Mouse (Mus musculus) liver, embryonic 16.5 days (tissue): Measurements from ENCODE around the gene Cdk9. TPM values are rescaled to one million over a fixed set of nuclear protein-coding genes. Genes with fewer than 3 reads are reported as not detected.

ENCODE experiments used
- ATAC-seq: fragments of 200-750 bp; cut with Nextera tagmentation; 2 replicates; pipeline ENCODE4 v1.8.0; 2017; ENCODE audit warnings: low read depth, mild to moderate bottlenecking, moderate number of reproducible peaks, moderate library complexity
- H3K27ac ChIP-seq: fragments of 300-500 bp; sonication (generic); 2 replicates; pipeline ENCODE4 v1.5.1; 2014; ENCODE audit warnings: mild to moderate bottlenecking, low read length
- H3K27me3 ChIP-seq: fragments of 300-500 bp; sonication (generic); 2 replicates; pipeline ENCODE4 v1.6.1; 2014; ENCODE audit warnings: low read depth, low read length, mixed read lengths; ENCODE audit not compliant: control insufficient read depth, insufficient read depth
- H3K36me3 ChIP-seq: fragments of 300-500 bp; sonication (generic); 2 replicates; pipeline ENCODE4 v1.6.1; 2014; ENCODE audit warnings: mild to moderate bottlenecking; ENCODE audit not compliant: control insufficient read depth, insufficient read depth
- H3K4me1 ChIP-seq: fragments of 300-500 bp; sonication (generic); 2 replicates; pipeline ENCODE4 v1.6.1; 2014; ENCODE audit warnings: low read depth, low read length, mixed read lengths; ENCODE audit not compliant: control insufficient read depth
- H3K4me2 ChIP-seq: fragments of 300-500 bp; sonication (generic); 2 replicates; pipeline ENCODE4 v1.6.1; 2014; ENCODE audit warnings: low read depth, low read length, mixed read lengths
- H3K4me3 ChIP-seq: fragments of 300-500 bp; sonication (generic); 2 replicates; pipeline ENCODE4 v1.5.1; 2014; ENCODE audit warnings: low read depth, mild to moderate bottlenecking, low read length
- H3K9ac ChIP-seq: fragments of 300-500 bp; sonication (generic); 2 replicates; pipeline ENCODE4 v1.6.1; 2014; ENCODE audit warnings: low read depth, low read length
- H3K9me3 ChIP-seq: fragments of 300-500 bp; sonication (generic); replicated peaks from 2 replicates; pipeline ENCODE4 v1.6.1; 2016; ENCODE audit warnings: low read length; ENCODE audit not compliant: control insufficient read depth
- WGBS: fragments of 180-500 bp; shearing (Covaris S2); extraction: QIAGEN DNeasy Blood & Tissue Kit; methylation state at CpG from one replicate; pipeline ENCODE4 v1.1.7; 2014; ENCODE audit not compliant: insufficient replicate concordance; 5-methylcytosine and 5-hydroxymethylcytosine counted together
- polyA plus RNA-seq: library from polyadenylated mRNA; unstranded; fragments of >200 nt; fragmentation: Nextera tagmentation; extraction: Ambion mirVana; gene quantifications from 2 replicates; pipeline ENCODE4 v1.2.1, GENCODE M21; 2015

The Cdk9 gene
- polyA plus RNA-seq, 1 experiment from 2014 or later, result 40.2 TPM

DNA sequence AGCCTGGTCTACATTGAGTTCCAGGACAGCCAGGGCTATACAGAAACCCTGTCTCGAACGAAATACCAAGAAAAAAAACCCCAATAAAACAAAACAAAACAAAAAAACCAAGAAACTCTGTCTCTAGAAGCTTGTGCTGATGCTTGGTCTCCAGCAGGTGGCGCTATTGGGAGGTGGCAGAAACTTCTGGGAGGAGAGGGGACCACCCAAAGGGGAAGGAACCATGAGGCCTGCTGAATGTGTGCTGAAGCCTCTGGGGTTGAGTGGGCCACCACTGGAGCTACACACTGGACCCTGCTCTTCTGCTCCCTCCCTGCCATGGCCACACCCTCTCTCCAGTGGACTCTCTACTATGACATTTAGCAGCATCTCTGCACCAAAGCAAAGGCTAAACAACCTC, 4.2 kb downstream of the Cdk9 start:
- Histone ChIP-seq H3K4me3 (no peak overlapping the region), H3K4me2 (no peak overlapping the region), H3K9ac (no peak overlapping the region), H3K9me3 (no peaks in the 10 kb centered on the region), H3K27me3 (no peaks in the 10 kb centered on the region), H3K27ac (no peak overlapping the region), H3K4me1 (peaks cover 13% of the 10 kb centered on the region), H3K36me3 (peaks cover 35% of the 10 kb centered on the region)
- ATAC-seq, result no peak
- 17% methylated on average over 3 of the region's 3 CpGs for WGBS

DNA sequence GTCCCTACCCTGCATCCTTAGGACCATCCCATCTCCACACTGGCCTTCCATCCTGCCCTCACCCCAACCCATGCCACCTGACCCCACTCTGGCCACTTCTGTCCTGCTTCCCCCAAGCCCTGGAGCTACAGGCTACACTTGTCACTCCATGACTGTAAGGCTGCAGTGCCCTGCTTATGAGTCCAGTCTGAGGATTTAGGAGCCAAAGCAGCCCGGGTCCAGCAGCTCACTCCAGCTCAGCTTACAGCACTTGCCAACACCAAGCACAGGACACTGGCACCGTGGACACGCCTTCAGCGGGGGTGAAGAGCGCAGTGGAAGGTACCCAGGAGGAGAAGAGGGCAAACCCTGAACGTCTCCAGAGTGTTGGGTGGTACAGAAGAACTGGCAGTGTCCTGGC, 5.9 kb downstream of the Cdk9 start:
- H3K9me3 ChIP-seq, result no peaks in the 10 kb centered on the region
- WGBS, result 87% methylated on average over 6 of the region's 6 CpGs
- ATAC-seq, result no peak
- no peak overlapping the region for H3K9ac ChIP-seq
- peaks cover 11% of the 10 kb centered on the region for H3K4me1 ChIP-seq
- H3K27ac ChIP-seq, result no peak overlapping the region
- H3K27me3 ChIP-seq, result no peaks in the 10 kb centered on the region
- H3K36me3 ChIP-seq, result peaks cover 35% of the 10 kb centered on the region
- H3K4me3 ChIP-seq, result no peak overlapping the region
- H3K4me2 ChIP-seq, result no peak overlapping the region

DNA sequence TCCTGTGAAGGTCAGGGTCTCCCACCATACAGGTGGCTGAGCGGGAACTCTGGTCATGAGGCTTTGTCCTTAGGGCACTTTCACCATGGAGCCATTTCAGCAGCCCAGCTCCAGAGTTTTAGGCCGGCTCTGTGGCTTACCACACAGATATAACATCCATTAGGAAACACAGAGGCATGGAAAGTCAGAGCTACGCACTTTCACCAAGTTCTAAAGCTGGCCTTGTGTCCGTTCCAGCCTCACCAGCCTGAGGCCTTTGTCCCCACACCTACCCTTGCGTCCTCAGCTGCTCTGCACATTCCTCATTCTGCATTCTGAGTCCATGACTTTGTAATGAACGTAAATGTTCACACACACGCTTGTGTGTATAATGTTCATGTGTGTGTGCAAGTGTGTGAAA, 7.9 kb downstream of the Cdk9 start:
- no peak overlapping the region for H3K4me2 ChIP-seq
- H3K27me3 ChIP-seq, result no peaks in the 10 kb centered on the region
- H3K4me3 ChIP-seq, result no peak overlapping the region
- peaks cover 34% of the 10 kb centered on the region for H3K36me3 ChIP-seq
- 83% methylated on average over 7 of the region's 7 CpGs for WGBS
- peaks cover under 1% of the 10 kb centered on the region; the same call in 1 of the 2 replicates for H3K4me1 ChIP-seq
- no peaks in the 10 kb centered on the region for H3K9me3 ChIP-seq
- no peak overlapping the region for H3K9ac ChIP-seq
- ATAC-seq, result no peak
- 0 out of 2 replicates have a peak overlapping the region, but pooled peaks have one; percentile 68 for H3K27ac ChIP-seq

DNA sequence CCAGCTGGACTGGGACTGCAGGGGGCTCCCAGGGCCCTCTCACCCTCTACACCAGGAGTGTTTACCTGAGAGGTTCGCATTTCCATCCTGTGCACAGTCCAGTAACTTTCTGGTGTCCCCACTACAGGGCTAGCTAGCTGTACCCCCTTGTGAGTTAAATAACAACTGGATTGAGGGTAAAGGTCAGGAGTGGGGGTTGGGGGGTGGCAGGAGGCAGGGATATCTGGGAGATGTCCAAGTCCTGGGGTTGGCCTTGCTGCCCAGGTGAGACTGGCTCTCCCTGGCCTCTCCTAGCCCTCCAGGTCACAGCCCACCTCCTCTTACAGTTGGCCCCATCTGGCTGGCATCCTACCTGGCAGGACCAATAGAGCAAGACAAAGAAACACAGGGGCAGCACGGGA, 8.9 kb downstream of the Cdk9 start, which contains the start of gene Fpgs:
Gene Fpgs (minus strand): TSS at position 125 of the 401 bp plus-strand sequence.
- Histone ChIP-seq H3K9me3 (no peaks in the 10 kb centered on the region), H3K27me3 (no peaks in the 10 kb centered on the region), H3K4me3 (peak within 1 kb of the TSS; percentile 41), H3K36me3 (peaks cover 26% of the 10 kb centered on the region), H3K4me2 (peak within 1 kb of the TSS; percentile 15), H3K9ac (no peak within 1 kb of the TSS), H3K27ac (peak within 1 kb of the TSS; percentile 68), H3K4me1 (peaks cover 5% of the 10 kb centered on the region; the same call in 1 of the 2 replicates)
- WGBS, result 61% methylated on average over 2 of the region's 2 CpGs
- peak; percentile 60 for ATAC-seq

DNA sequence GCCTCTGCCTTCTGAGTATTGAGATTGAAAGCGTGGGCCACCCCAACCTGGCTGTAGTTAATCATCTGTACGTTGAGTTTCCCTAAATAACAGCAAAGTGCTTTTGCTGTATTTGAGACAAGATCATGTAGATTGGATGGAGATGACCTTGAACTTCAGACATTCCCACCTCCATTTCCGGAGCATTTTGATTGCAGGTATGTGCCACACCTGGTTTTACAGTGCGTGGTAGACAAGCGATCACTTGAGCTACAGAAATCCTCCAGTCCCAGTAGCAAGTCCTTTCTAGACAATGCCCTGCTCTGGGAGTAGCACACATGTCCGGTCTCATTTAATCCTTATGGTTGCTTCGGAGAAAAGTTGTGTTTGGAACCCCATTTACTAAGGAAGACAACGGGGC, 9.8 kb downstream of the Cdk9 start:
- Histone ChIP-seq H3K9ac (no peak overlapping the region), H3K27me3 (no peaks in the 10 kb centered on the region), H3K9me3 (no peaks in the 10 kb centered on the region), H3K36me3 (peaks cover 22% of the 10 kb centered on the region), H3K4me2 (peak overlapping the region; percentile 15), H3K4me1 (peaks cover 5% of the 10 kb centered on the region; the same call in 1 of the 2 replicates), H3K4me3 (peak overlapping the region; percentile 41), H3K27ac (peak overlapping the region; percentile 68)
- WGBS, result 76% methylated on average over 8 of the region's 8 CpGs
- ATAC-seq, result no peak

DNA sequence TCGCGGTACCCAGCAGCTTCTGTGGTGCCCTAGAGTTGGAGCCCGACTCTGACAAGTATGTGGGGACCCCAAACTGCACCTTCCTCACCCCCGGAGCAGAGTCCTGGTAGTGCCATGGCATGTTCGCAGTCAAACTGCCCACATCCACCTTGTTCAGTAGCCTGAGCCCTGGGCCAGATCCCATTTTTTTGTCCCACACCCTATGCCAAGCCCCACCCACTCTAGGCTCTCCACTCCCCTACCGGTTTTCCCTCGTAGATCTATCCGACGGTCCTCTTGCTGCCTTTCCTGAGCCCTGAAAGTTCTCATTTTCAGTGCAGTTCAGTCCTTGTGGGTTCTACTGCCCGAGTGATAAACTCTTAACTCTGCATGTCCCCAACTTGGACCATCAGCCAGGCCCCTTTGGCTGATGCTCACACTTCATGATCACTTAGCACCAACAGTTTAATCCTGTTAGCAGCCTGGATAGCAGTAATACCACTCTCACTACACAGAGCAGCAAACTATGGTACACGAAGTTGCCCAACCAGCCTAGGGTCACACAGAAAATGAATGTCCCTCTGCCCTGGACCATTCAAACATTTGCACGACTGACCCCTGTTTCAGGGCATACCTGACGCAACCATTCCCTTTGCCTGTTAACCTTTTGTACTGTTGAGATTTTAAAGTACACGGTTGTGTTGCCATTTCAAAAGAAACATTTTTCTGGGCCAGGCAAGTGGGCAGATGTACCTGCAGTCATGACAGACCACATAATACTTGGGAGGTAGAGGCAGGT, 11.7 kb downstream of the Cdk9 start:
- Histone ChIP-seq H3K9me3 (no peaks in the 10 kb centered on the region), H3K36me3 (peaks cover 6% of the 10 kb centered on the region), H3K27me3 (no peaks in the 10 kb centered on the region), H3K4me1 (peaks cover 5% of the 10 kb centered on the region; the same call in 1 of the 2 replicates), H3K4me2 (peak overlapping the region; percentile 30), H3K4me3 (peak overlapping the region; percentile 6; the same call in 1 of the 2 replicates), H3K27ac (peak overlapping the region; percentile 74), H3K9ac (no peak overlapping the region)
- 67% methylated on average over 14 of the region's 14 CpGs for WGBS
- ATAC-seq, result peak; percentile 80

DNA sequence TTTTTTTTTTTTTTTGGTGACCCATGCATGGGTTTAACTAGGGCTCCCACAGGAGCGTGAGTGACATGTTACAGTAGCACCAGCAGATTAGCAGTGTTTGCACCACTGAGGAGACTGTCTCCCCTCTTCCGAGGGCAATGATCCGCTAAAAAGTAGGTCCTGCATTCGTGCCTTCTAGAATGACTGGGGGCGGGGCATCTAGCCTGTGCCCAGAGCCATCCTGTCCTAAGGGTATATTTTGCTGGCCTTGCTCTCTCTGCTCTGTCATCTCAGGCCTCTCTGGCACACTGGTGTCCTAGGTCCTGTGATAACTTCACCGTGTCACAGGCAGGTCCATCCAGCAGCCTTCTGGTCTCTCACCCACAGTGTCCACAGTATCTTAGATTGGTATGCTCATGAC, 13.2 kb downstream of the Cdk9 start:
- Histone ChIP-seq H3K27me3 (no peaks in the 10 kb centered on the region), H3K36me3 (no peaks in the 10 kb centered on the region), H3K4me2 (no peak overlapping the region), H3K4me1 (peaks cover 5% of the 10 kb centered on the region; the same call in 1 of the 2 replicates), H3K27ac (no peak overlapping the region), H3K9ac (no peak overlapping the region), H3K9me3 (no peaks in the 10 kb centered on the region), H3K4me3 (no peak overlapping the region)
- ATAC-seq, result no peak
- 77% methylated on average over 6 of the region's 6 CpGs for WGBS

DNA sequence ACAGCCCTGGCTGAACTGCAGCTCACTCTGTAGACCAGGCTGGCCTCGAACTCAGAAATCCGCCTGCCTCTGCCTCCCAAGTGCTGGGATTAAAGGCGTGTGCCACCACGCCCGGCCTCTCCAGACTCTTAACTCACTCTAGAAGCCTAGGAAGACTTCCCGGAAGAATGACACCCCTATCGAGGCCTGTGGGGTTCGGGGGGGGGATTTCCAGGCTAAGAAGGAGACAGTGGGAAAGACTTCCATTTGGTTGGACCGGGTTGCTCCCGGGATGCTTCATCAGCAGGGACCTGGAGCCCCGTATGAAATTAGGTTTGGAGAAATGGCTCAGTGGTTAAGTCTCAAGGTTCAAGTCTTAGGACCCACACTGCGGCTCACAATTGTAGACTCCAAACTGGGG, 18.2 kb downstream of the Cdk9 start:
- Histone ChIP-seq H3K4me2 (peak overlapping the region; percentile 98; the same call in 1 of the 2 replicates), H3K36me3 (no peaks in the 10 kb centered on the region), H3K4me3 (no peak overlapping the region), H3K27ac (no peak overlapping the region), H3K4me1 (peaks cover 29% of the 10 kb centered on the region), H3K9ac (no peak overlapping the region), H3K9me3 (no peaks in the 10 kb centered on the region), H3K27me3 (no peaks in the 10 kb centered on the region)
- WGBS, result 79% methylated on average over 12 of the region's 12 CpGs
- no peak for ATAC-seq

DNA sequence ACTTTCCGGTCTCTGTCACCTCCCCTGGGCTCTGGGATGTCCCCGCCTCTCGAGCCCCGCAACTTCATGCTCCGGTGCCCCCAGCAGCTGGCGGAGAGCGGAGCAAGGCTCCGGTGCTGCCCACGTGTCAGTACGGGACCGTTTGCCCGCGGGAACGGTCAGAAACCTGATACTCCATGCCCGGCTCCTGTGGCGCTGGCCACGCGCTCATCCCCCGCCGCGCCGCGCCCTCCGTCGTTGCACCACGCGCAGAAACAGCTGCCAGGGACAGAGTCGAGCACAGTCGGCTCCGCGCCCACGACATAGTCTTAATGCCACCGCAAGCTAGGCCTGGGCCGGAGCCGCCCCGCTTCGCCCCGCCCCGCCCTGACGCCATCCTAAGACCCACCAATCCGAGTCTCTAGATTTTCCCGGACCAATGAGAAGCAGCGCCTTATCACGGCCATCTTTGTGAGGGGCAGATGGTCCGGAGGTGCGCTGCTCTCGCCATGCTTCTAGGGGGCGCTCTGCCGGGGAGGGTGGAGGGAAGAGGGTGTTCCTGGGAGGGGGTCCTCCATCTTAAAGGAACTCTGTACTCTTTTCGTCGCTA, 19.0 kb downstream of the Cdk9 start:
- peak overlapping the region; percentile 73 for H3K4me3 ChIP-seq
- H3K9me3 ChIP-seq, result no peaks in the 10 kb centered on the region
- no peaks in the 10 kb centered on the region for H3K36me3 ChIP-seq
- peak overlapping the region; percentile 98 for H3K4me2 ChIP-seq
- no peaks in the 10 kb centered on the region for H3K27me3 ChIP-seq
- ATAC-seq, result peak; percentile 96
- peaks cover 31% of the 10 kb centered on the region for H3K4me1 ChIP-seq
- H3K9ac ChIP-seq, result peak overlapping the region; percentile 84
- under 1% methylated on average over 51 of the region's 51 CpGs for WGBS
- peak overlapping the region; percentile 78 for H3K27ac ChIP-seq
